Mouse (Mus musculus) ES-E14 (cell line): ENCODE results near the gene Tipin.

Source experiments
- CHD2 ChIP-seq: IDR thresholded peaks from 2 replicates; pipeline ENCODE4 v1.6.1; 2014; ENCODE audit warnings: mild to moderate bottlenecking, low read depth, low read length, inconsistent platforms
- HCFC1 ChIP-seq: IDR thresholded peaks from 2 replicates; pipeline ENCODE4 v1.6.1; 2012; ENCODE audit warnings: low read length, inconsistent platforms, borderline replicate concordance; ENCODE audit not compliant: insufficient read depth
- MAFK ChIP-seq: IDR thresholded peaks from 2 replicates; pipeline ENCODE4 v1.6.1; 2014; ENCODE audit warnings: mild to moderate bottlenecking, low read depth, low read length, inconsistent platforms; ENCODE audit not compliant: insufficient read depth

DNA sequence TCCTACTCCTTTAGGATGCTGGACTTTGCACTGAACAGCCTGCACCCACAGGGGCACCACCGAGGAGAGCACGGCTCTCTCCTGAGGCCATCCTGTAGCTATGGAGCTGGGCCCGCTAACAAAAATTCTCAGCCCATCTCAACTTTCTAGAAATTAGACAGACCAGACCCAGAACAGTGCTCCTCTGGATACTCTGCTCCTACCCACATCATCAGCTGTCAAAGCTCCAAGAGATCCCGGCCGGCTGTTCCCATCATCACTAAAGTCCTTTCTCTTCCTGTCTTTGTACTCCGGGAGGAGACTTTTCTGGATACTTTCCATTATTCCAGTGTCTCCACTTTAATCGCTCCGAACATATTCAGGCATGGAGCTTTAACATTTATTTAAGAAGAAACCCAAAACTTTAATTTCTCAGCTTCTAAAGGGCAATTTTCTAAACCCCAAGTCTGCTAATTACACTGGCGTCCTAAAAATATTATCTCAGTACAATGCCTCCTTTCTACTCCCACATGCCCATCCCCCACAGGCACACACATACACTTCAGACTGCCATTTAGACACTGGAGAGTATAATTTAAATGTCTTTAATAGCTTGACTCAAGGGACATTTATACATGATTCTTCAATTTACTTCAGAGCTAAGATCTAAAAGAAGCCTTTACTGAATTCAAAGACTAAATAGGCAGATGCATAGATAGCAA lies 49.0 kb upstream of the Tipin start:
- TF ChIP-seq HCFC1 (no peak), CHD2 (no peak), MAFK (no peak)
